Mouse (Mus musculus) heart, postnatal 36 days (tissue): ENCODE results near the gene Ampd3. TPM values are rescaled to one million over a fixed set of nuclear protein-coding genes. Genes with fewer than 3 reads are reported as not detected.
A peak's percentile ranks its signal among the peaks of the same experiment; 100 is the strongest.

ENCODE experiments used
- DNase-seq, 2 experiments: peaks; one replicate each; pipeline ENCODE4 v3.0.0; 2021 to 2022
- intact Hi-C: fragments of 180-260 bp; cut with DNase I; formaldehyde crosslinking; loops from one replicate; pipeline ENCODE4 v1.15.1; 2025
- total RNA-seq, 2 experiments: library from RNA; stranded (reverse); gene quantifications; 2 replicates each; pipeline ENCODE4 v1.2.3; 2021

Ampd3 gene
- total RNA-seq, 2 experiments from 2014 or later: 31.5 to 45.8 TPM

GRCm38 (mm10) chr7:110768451-110769064 is 552 bp downstream of the Ampd3 start:
- DNase-seq: peak; percentile 60 to 74

DNA sequence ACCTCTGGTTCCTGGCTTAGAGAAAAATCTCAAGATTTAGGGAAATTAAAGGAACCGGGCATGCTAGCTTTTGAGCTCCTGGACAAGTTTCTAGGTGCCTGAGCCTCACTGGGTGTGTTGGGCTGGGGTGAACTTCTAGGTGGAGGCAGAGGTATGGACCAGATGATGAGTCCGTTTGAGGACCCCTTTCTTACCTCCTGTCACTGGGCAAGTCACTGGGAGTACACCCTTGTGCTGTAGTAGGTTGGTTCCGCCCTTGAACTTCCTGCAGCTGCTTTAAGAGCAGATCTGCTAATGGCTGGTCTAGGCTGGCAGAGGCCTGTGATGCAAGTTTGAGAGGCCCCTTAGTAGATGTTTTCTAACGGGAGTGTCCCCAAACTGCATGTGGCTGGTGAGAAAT is 1.1 kb downstream of the Ampd3 start:
- peak; percentile 49 to 57 for DNase-seq
- intact Hi-C loops: loop anchor here (2.0 kb wide), 2 partner anchors 16 to 32 kb away; no protein-coding TSS in a partner anchor

More at GRCm38 (mm10) chr7:110768451-110769064, 552 bp downstream of the Ampd3 start:
- intact Hi-C loops: loop anchor here (2.0 kb wide), 2 partner anchors 16 to 32 kb away; no protein-coding TSS in a partner anchor

DNA sequence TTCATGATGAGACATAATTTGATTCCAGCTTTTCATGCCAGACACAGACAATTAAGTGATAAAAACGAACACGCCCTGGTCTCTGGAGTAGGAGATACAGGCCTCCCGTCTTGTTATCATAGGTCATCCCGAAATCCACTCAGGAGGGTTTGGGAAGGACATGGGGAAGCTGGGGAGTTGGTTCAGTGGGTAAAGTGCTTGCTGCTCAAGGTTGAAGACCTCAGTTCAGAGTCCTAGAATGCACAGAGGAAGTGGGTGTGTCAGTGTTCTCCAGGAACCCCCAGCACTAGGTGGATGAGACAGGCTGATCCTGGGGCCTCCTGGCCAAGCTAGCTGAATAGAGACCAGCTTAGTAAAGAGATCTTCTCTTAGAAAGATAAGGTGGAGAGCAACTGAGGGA is 2.9 kb downstream of the Ampd3 start:
- intact Hi-C loops: no loop called here
- no peak for DNase-seq

DNA sequence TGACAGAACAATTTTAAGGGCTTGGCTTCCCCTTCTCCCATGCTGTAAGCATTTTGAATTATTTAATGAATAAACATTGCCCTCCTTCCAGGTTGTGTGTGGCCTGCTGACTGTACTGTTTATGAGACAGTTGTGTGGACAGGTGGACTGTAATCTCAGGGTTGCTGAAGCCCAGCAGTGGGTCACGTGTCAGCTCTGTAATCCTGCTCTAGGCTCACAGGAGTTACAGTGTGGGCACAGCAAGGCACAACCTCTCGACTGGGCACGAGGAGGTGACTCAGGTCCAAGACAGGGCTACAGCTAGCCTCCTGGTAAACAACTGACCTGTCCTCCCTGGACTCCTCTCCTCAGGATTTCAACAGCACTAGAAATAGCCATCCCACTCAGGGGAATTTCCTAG is 4.3 kb downstream of the Ampd3 start:
- no peak for DNase-seq
- intact Hi-C loops: no loop called here

DNA sequence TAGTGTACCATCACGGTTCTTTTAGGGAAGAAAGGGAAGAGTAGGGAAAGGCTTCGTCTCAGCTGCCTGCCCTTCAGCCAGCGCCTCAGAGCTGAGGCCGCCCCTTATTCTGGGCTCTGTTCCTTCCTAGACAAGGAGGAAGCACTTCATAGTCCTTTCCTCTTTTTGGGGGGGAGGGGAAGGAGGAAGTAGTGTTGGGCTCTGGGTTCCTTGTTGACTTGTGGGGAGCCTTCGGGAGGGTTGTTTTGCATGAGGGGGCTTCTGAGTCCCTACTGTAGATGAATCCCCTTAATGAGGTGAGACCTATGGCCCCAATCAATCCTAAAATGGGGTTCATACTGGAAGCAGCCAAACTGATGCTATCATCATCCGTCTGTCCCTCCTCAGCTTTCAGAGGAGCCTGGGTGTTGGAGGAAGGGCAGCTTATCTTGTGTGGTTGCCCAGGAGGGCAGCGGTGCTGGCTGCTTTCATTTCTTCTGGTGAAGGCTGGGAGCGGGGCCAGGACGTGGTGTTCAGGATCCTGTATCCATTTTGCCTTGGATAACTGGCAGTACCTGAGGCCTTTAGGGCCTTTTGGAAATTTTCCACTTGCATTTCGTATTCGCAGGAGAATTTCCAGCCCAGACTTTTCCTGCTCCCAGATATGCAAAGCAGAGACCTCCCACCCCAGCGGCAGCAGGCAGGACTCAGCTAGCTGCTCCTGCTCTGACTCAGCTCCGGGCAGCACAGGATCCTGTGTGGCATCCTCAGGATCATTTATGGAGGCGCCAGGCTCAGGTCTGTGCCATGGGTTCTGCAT is 5.4 kb downstream of the Ampd3 start:
- intact Hi-C loops: no loop called here
- peak; percentile 70 to 76 for DNase-seq

GRCm38 (mm10) chr7:110774077-110774476 is 6.1 kb downstream of the Ampd3 start:
- peak; percentile 49 to 50 for DNase-seq
- intact Hi-C loops: no loop called here

DNA sequence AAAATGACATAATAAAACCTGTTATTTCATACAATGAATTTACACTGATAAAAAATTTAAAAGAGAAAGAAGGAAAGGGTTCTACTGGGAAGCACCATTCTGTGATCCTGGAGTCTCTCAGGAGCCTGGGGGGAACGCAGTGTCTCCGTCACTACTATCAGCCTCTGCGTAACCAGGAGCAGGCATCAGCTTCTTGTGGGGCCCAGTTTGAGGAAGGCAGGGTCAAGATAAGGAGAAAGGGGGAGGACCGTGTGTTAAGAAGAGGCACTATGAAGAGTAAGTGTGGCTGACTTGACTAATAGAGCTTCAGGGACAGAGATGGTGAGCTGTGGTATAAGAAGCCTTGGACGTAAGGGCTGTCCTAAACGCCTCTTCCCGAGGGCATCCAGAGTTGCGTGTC is 6.7 kb downstream of the Ampd3 start:
- intact Hi-C loops: no loop called here
- DNase-seq: no peak

DNA sequence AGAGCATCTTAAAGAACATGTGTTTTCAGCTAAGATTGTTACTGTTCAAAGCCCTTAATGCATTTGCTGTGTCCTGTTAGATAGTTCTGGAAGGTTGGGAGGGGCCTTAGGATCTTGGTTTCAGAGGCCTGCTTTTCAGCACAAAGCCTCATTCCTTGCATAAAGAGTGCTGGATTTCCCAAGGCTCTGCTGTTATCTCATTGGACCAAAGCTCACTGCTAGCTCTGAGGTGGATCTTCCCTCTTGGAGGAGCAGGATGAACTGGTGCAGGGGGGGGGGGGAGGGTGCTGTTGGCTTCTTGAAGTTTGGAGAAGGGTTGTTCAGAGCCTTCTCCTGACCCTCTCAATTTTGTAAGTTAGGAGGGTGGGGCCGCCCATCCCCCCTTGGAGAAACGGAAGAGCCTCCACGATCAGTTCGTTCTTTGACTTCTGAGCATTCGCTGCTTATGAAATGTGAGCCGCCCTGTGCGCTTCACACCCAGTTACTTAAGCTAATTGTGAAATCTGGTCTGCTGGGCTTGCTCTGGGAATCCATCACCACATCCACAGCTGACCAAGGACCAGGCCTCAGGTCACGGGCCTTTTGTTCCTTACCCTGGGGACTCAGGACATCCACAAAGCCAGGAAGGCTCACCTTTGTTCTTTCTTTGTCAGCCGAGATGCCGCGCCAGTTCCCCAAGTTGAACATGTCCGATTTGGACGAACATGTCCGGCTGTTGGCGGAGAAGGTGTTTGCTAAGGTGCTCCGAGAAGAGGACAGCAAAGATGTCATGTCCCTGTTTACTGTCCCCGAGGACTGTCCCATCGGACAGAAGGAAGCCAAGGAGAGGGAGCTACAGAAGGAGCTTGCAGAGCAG is 9.4 kb downstream of the Ampd3 start:
- intact Hi-C loops: no loop called here
- DNase-seq: no peak

- intact Hi-C loops: no loop called here
- no peak for DNase-seq
Measured at GRCm38 (mm10) chr7:110778933-110779332, 10.9 kb downstream of the Ampd3 start.

- intact Hi-C loops: no loop called here
- no peak for DNase-seq
Measured at GRCm38 (mm10) chr7:110779605-110780111, 11.7 kb downstream of the Ampd3 start.

GRCm38 (mm10) chr7:110780520-110780919 is 12.5 kb downstream of the Ampd3 start:
- intact Hi-C loops: no loop called here

GRCm38 (mm10) chr7:110781231-110781711 is 13.3 kb downstream of the Ampd3 start:
- no peak for DNase-seq
- intact Hi-C loops: no loop called here

More at GRCm38 (mm10) chr7:110780520-110780919, 12.5 kb downstream of the Ampd3 start:
- no peak for DNase-seq

DNA sequence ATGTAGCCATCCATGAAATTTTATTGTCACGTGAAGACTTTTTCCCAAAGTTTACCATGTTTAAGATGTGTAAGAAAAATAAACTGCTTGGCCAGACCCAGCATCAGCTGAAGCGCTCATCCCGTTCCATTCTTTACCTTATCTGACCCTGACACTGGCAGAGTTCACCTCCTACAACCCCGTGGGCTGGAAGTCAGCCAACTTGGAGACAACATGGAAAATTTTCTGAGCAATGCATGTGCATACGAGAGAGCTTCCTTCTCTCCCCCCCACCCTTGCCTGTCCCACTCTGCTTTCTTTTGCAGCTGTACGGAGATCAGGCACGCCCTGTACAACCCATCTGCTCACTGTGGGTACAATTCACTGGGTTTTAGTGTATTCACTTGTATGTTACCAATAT is 14.1 kb downstream of the Ampd3 start:
- intact Hi-C loops: no loop called here
- peak; percentile 63 to 66 for DNase-seq

DNA sequence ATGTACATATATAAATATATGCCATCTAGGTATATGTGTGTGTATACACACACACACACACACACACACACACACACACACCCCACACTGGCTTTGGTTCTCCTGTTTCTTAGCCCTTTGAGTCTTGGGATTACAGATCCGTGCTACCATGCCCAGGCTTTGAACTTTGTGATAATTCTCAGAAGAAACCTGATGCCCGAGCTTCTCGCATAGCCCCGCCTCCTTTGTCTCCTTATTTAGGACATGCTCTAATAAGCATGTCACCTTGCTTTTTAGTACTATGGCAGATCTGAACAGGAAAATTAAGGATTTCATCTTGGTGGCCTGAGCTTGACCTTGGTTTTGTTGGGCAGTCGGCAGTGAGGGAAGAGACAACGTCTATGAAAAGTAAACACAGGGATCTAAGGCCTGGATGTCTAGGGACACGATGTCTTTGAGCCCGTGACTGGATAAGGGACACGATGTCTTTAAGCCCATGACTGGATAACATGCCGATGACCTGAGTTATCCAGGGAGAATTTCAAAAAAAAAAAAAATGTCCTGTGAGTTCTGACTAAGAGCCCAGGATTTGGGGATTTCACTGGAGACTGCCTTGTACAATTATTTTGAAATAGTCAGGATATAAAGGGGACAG is 15.0 kb downstream of the Ampd3 start:
- intact Hi-C loops: no loop called here
- DNase-seq: no peak

DNA sequence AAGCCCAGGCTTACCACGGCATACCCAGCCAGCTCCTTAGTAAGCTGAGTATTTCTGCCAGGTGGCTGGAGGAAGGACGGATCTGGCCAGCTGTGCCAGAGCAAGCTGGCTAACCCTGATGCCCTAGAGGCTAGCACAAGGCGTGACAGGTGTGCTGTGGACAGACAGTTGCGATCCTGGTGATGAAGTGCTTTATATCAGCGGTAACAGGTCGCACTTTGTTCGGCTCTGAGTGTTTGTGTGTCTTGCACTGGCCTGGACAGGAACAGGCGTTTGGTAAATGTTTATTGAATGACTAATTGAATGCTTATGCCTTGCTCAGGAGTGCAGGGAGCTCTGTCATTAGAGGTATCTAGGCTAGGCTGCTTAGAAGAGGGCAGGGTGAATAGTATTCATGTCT is 17.0 kb downstream of the Ampd3 start:
- intact Hi-C loops: loop anchor here (2.0 kb wide), 1 partner anchor 16 kb away; the partner anchor contains the start of gene Ampd3
- DNase-seq: no peak

GRCm38 (mm10) chr7:110785741-110786146 is 17.7 kb downstream of the Ampd3 start:
- no peak for DNase-seq
- intact Hi-C loops: loop anchor here (2.0 kb wide), 1 partner anchor 17 kb away; the partner anchor contains the start of gene Ampd3

DNA sequence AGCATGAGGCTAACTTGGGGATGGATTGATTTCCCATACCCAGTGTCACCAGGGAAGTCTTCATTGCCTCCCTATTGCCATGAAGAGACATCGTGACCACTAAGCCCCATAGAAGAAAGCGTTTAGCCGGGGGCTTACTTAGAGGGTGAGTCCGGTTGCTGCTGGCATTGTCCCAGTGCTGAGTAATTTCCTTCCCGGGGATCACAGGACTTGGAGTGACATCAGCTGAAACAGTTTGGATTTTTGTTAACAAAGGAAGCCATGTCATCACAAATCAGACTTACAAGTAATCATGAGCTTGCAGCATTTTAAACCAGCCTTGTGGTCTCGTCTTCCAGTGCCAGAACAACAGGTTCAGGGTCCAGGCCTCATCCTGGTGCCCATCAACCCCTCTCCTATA is 19.3 kb downstream of the Ampd3 start:
- DNase-seq: peak in 1 of 2 experiments; percentile 62
- intact Hi-C loops: no loop called here

DNA sequence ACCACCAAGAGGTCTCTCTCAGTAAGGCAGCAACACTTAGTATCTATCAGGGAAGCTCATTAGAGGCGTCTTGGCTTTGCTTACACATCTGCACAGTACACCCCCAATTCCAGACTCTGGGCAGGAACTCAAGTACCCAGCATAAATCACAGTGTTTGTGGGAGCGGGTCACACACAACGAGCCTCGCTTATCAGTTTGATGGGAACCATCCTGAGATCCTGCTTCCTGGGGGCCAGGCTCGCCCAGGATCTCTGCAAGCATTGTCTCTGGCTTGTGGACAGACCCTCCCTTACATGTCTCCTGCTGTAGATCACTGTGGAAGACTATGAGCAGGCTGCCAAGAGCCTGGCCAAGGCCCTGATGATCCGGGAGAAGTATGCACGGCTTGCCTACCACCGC is 22.9 kb downstream of the Ampd3 start:
- intact Hi-C loops: no loop called here
- DNase-seq: no peak

DNA sequence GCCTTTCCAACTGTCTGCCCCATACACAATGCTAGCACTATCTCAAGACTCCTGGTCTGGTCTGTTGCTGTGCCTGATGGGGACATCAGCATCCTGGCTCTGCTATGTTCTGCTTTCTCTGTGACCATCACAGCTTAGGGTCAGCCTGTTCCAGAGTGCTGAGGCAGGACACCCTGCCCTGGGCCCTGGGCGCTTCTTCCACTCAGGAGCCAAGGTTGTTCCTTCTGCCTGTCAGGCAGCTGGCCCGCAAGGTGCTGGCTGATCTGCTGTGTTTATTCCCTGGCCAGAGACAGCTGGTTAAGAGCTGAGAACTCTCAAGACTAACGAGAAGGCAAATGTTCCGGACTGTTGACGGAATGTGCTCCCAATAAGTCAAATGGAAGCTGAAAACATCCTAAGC is 24.2 kb downstream of the Ampd3 start:
- intact Hi-C loops: no loop called here
- no peak for DNase-seq

DNA sequence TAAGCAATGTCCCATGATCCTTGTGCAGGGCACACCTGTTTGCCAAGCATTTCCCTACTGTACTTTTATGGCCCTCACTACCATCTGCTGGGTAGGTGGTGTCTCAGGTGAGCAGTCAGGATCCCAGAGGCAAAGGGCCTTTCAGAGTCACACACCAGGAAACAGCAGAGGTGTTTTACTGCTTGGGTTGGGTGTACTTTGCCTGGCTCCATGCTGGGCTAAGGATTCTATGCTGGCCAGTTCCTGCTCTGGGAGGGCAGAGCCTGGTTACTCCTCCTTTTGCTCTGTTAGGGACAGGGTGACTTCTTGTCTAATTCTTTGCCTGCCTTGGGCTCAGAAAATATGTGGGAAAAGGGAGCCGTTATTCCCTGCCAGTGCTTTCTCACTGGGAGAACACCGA is 24.8 kb downstream of the Ampd3 start:
- intact Hi-C loops: no loop called here
- DNase-seq: no peak
